Mouse (Mus musculus) heart, postnatal 36 days (tissue): ENCODE data around the gene Gm4756. TPM values are rescaled to one million over a fixed set of nuclear protein-coding genes. Genes with fewer than 3 reads are reported as not detected.
A peak's percentile ranks its signal among the peaks of the same experiment; 100 is the strongest.
"Not testable (repeated sequence)": the region's sequence is repeated elsewhere in the genome, so short reads cannot be mapped to it uniquely, and the experiment has no call there.

ENCODE experiments used
- DNase-seq, 2 experiments: peaks; one replicate each; pipeline ENCODE4 v3.0.0; 2021 to 2022
- intact Hi-C: fragments of 180-260 bp; cut with DNase I; formaldehyde crosslinking; loops from one replicate; pipeline ENCODE4 v1.15.1; 2025
- total RNA-seq, 2 experiments: library from RNA; stranded (reverse); gene quantifications; 2 replicates each; pipeline ENCODE4 v1.2.3; 2021

The Gm4756 gene
- not detected for total RNA-seq

GRCm38 (mm10) chr12:72649611-72650330, at the start of gene Gm4756:
Gene Gm4756, minus strand, starts transcription at chr12:72649661.
- intact Hi-C loops: loop anchor here (5.0 kb wide), 1 partner anchor 132 kb away; no protein-coding TSS in a partner anchor
- DNase-seq: no peak

- intact Hi-C loops: loop anchor here (2.0 to 10.0 kb wide), 6 partner anchors 32 to 282 kb away; no protein-coding TSS in a partner anchor
- DNase-seq: peak in 1 of 2 experiments; percentile 5
Observed at GRCm38 (mm10) chr12:72694901-72695463, 45.5 kb upstream of the Gm4756 start.

- DNase-seq: peak; percentile 17 to 29
- intact Hi-C loops: loop anchor here (2.0 to 10.0 kb wide), 5 partner anchors 32 to 234 kb away; no protein-coding TSS in a partner anchor
Observed at GRCm38 (mm10) chr12:72694438-72694837, 45.0 kb upstream of the Gm4756 start.

GRCm38 (mm10) chr12:72693895-72694294, 44.4 kb upstream of the Gm4756 start:
- intact Hi-C loops: loop anchor here (2.0 to 10.0 kb wide), 5 partner anchors 31 to 233 kb away; no protein-coding TSS in a partner anchor
- DNase-seq: peak; percentile 23 to 30

- intact Hi-C loops, DNase-seq: not testable (repeated sequence)
Observed at GRCm38 (mm10) chr12:72688281-72688680, 38.8 kb upstream of the Gm4756 start.

GRCm38 (mm10) chr12:72687741-72688140, 38.3 kb upstream of the Gm4756 start:
- intact Hi-C loops, DNase-seq: not testable (repeated sequence)

- DNase-seq, intact Hi-C loops: not testable (repeated sequence)
Observed at GRCm38 (mm10) chr12:72686566-72686965, 37.1 kb upstream of the Gm4756 start.

- intact Hi-C loops: no loop called here
- DNase-seq: no peak
Observed at GRCm38 (mm10) chr12:72683612-72684011, 34.2 kb upstream of the Gm4756 start.

GRCm38 (mm10) chr12:72682511-72683282, 33.2 kb upstream of the Gm4756 start:
- intact Hi-C loops: no loop called here
- no peak for DNase-seq

GRCm38 (mm10) chr12:72681919-72682318, 32.5 kb upstream of the Gm4756 start:
- intact Hi-C loops: no loop called here
- DNase-seq: no peak

- intact Hi-C loops: no loop called here
Observed at GRCm38 (mm10) chr12:72679635-72680034, 30.2 kb upstream of the Gm4756 start.

GRCm38 (mm10) chr12:72674820-72675219, 25.4 kb upstream of the Gm4756 start:
- DNase-seq: no peak
- intact Hi-C loops: no loop called here

More at GRCm38 (mm10) chr12:72679635-72680034, 30.2 kb upstream of the Gm4756 start:
- DNase-seq: no peak

GRCm38 (mm10) chr12:72674079-72674797, 24.8 kb upstream of the Gm4756 start:
- DNase-seq: no peak
- intact Hi-C loops: no loop called here

GRCm38 (mm10) chr12:72671516-72672135, 22.2 kb upstream of the Gm4756 start:
- intact Hi-C loops: no loop called here
- DNase-seq: no peak

- intact Hi-C loops: no loop called here
Observed at GRCm38 (mm10) chr12:72670921-72671320, 21.5 kb upstream of the Gm4756 start.

GRCm38 (mm10) chr12:72667868-72668469, 18.5 kb upstream of the Gm4756 start:
- intact Hi-C loops: no loop called here
- no peak for DNase-seq

More at GRCm38 (mm10) chr12:72670921-72671320, 21.5 kb upstream of the Gm4756 start:
- no peak for DNase-seq

GRCm38 (mm10) chr12:72666015-72666414, 16.6 kb upstream of the Gm4756 start:
- intact Hi-C loops: no loop called here

GRCm38 (mm10) chr12:72664735-72665337, 15.4 kb upstream of the Gm4756 start, which contains the start of gene Dhrs7:
Gene Dhrs7, minus strand, starts transcription at chr12:72664909.
- DNase-seq: peak; percentile 91 to 94
- intact Hi-C loops: loop anchor here (5.0 kb wide), 2 partner anchors 97 to 128 kb away; partner anchors contain the start of gene Pcnx4

More at GRCm38 (mm10) chr12:72666015-72666414, 16.6 kb upstream of the Gm4756 start:
- DNase-seq: no peak
